Mouse (Mus musculus): ENCODE results near the gene Junb. TPM values are rescaled to one million over a fixed set of nuclear protein-coding genes. Genes with fewer than 3 reads are reported as not detected.

Gene Junb
- polyA plus RNA-seq, 1 experiment from 2014 or later: 8.0 TPM

DNA sequence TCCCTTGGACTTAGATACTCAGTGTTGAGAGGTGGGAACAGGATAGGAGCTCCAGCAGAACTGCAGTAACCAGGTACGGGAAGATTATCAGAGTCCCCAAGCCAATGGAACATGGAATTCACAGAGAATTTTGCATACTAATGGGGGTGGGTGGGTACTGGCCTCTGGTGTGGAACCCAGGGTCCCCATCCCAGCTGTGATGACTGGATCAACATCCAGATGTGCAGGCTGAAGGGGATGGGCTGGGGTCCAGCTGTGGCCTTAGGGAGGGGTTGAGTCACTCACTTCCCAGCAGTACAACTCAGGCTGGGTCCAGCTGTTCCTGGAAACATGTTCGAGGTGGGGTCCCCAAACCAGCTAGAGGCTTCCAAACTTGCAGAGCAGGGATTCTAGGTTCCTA is 9.4 kb upstream of the Junb start:
- H3K4me3 ChIP-seq: no peak overlapping the region
- peaks cover 36% of the 10 kb centered on the region for H3K4me1 ChIP-seq
- H3K27me3 ChIP-seq: peaks cover 14% of the 10 kb centered on the region; the same call in 1 of the 2 replicates
- H3K27ac ChIP-seq: no peak overlapping the region
- no peak for ATAC-seq (ENCODE audit: insufficient number of reproducible peaks, insufficient read depth, low FRiP score, low TSS enrichment)
- H3K9ac ChIP-seq: no peak overlapping the region
- no peaks in the 10 kb centered on the region for H3K36me3 ChIP-seq
- H3K4me2 ChIP-seq (replicated peaks): no peak overlapping the region
- WGBS: 78% methylated on average over 2 of the region's 2 CpGs
- H3K9me3 ChIP-seq: no peaks in the 10 kb centered on the region

DNA sequence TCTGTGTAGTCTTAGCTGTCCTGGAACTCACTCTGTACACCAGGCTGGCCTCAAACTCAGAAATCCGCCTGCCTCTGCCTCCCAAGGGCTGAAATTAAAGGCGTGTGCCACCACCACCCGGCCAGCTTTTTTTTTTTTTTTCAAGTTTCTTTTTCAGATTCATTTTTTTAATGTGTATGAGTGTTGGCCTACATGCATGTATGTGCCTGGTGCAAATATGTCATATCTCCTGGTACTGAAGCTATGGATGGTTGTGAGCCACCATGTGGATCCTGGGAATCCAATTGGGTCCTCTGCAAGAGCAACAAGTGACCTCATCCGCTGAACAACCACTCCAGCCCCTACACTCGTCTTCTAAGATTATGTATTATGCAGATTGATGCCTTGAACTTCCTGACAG is 8.9 kb upstream of the Junb start:
- no peak overlapping the region for H3K4me2 ChIP-seq (replicated peaks)
- H3K4me1 ChIP-seq: peaks cover 36% of the 10 kb centered on the region
- no peak overlapping the region for H3K9ac ChIP-seq
- ATAC-seq (ENCODE audit: insufficient number of reproducible peaks, insufficient read depth, low FRiP score, low TSS enrichment): no peak
- peaks cover 14% of the 10 kb centered on the region; the same call in 1 of the 2 replicates for H3K27me3 ChIP-seq
- H3K36me3 ChIP-seq: no peaks in the 10 kb centered on the region
- H3K9me3 ChIP-seq: no peaks in the 10 kb centered on the region
- WGBS: 82% methylated on average over 5 of the region's 5 CpGs
- no peak overlapping the region for H3K27ac ChIP-seq
- H3K4me3 ChIP-seq: no peak overlapping the region

DNA sequence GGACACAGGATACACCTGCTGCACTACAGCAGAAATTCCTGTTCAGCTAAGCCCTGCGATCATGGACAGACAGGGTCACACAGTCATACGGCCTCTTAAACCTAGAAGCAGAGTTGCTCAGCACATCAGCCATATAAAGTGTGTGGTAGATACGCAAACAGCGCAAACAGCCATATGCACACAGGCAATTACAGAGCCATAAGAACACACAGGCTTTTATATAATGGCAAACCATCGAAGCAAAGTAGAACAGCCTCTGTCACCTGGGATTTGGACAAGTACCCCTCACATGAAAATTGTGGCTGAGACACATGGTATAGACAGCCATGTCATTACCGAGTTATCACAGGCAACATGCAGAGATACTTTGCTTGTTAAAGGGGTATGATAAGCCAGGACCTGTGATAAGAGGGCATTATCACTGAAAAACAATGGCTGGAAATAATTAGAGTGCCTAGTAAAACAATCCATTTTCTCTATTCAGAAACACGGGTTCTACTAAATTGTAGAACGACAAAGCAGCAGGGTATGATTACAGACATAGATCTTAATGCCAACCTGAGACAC is 7.9 kb upstream of the Junb start:
- H3K4me3 ChIP-seq: peak overlapping the region; percentile 52
- ATAC-seq (ENCODE audit: insufficient number of reproducible peaks, insufficient read depth, low FRiP score, low TSS enrichment): no peak
- no peaks in the 10 kb centered on the region for H3K36me3 ChIP-seq
- H3K4me2 ChIP-seq (replicated peaks): peak overlapping the region; percentile 98
- no peak overlapping the region for H3K9ac ChIP-seq
- WGBS: 30% methylated on average over 8 of the region's 8 CpGs
- H3K4me1 ChIP-seq: peaks cover 40% of the 10 kb centered on the region
- H3K9me3 ChIP-seq: no peaks in the 10 kb centered on the region
- peak overlapping the region; percentile 50 for H3K27ac ChIP-seq
- peaks cover 14% of the 10 kb centered on the region; the same call in 1 of the 2 replicates for H3K27me3 ChIP-seq

DNA sequence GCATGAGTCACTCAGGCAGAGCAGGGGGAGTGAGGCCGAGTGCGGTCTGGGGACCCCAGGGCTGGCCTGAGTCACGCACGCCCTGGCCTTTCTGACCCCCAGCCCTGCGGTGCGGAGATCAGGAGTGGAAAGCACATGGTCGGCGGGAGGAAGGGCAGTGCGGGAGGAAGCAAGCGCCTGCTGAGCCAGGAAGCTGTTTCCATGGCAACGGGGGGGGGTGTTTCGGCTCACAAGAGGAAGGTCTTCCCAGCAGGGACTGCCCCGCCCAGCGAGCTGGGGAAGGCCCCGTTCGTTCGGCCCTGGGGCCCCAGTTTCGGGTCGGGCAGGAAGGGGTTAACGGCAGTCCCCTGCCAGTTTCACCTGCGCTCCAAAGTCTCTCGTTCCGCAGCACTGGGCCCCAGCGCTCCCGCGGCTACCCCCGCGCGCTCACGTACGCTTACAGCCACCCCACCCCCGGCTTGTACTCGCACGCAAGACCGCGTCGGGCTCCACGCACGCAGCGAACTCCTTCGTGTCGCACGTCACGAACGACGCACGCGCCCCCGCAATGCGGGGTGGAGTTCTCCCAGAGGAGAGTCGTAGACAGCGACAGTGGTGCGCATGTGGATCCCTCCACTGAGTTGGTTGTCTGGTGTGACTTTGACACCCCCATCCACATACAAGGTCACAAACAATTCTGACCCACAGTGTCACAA is 7.3 kb upstream of the Junb start:
- ATAC-seq (ENCODE audit: insufficient number of reproducible peaks, insufficient read depth, low FRiP score, low TSS enrichment): no peak
- H3K27ac ChIP-seq: peak overlapping the region; percentile 50
- 1% methylated on average over 51 of the region's 53 CpGs for WGBS

DNA sequence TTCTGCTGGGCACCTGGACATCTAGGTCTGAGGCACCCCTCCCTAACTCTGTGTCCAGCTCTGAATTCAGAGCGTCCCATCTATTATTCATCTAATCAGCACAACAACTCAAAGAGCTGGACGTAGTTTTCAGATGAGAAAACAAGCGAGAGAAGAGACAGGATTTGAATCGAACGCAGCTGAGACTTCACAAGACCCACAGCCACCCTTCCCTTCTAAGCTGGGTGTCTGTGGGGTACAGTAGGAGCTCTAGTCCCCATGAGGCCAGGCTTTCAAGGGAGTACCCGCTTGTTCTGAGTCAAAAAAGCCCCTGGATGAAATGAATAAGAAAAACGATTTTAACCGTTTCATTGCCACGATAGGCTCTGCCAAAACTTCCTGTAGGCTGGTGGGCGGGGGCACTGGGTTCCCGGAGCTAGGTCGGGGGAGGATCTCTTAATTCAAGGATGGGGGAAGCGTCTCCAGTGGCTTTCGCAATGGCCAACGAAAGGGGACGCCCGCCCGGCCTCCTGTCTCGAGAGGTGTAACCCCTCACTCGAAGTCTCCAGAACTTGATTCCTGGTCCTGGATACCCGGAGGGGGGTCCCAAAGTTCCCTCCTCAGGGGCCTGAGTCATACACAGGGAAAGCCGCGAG is 6.6 kb upstream of the Junb start:
- Histone ChIP-seq H3K27me3 (peaks cover 18% of the 10 kb centered on the region; the same call in 1 of the 2 replicates), H3K9me3 (no peaks in the 10 kb centered on the region), H3K4me3 (peak overlapping the region; percentile 52), H3K4me1 (peaks cover 44% of the 10 kb centered on the region), H3K9ac (peak overlapping the region; percentile 58), H3K4me2 (replicated peaks) (peak overlapping the region; percentile 98), H3K36me3 (no peaks in the 10 kb centered on the region), H3K27ac (0 out of 2 replicates have a peak overlapping the region, but pooled peaks have one; percentile 50)
- under 1% methylated on average over 23 of the region's 23 CpGs for WGBS
- no peak for ATAC-seq (ENCODE audit: insufficient number of reproducible peaks, insufficient read depth, low FRiP score, low TSS enrichment)

More for the DNA sequence above, 7.3 kb upstream of the Junb start:
- Histone ChIP-seq H3K9me3 (no peaks in the 10 kb centered on the region), H3K4me2 (replicated peaks) (peak overlapping the region; percentile 98), H3K27me3 (peaks cover 14% of the 10 kb centered on the region; the same call in 1 of the 2 replicates), H3K36me3 (no peaks in the 10 kb centered on the region), H3K9ac (peak overlapping the region; percentile 58), H3K4me1 (peaks cover 39% of the 10 kb centered on the region), H3K4me3 (peak overlapping the region; percentile 52)

DNA sequence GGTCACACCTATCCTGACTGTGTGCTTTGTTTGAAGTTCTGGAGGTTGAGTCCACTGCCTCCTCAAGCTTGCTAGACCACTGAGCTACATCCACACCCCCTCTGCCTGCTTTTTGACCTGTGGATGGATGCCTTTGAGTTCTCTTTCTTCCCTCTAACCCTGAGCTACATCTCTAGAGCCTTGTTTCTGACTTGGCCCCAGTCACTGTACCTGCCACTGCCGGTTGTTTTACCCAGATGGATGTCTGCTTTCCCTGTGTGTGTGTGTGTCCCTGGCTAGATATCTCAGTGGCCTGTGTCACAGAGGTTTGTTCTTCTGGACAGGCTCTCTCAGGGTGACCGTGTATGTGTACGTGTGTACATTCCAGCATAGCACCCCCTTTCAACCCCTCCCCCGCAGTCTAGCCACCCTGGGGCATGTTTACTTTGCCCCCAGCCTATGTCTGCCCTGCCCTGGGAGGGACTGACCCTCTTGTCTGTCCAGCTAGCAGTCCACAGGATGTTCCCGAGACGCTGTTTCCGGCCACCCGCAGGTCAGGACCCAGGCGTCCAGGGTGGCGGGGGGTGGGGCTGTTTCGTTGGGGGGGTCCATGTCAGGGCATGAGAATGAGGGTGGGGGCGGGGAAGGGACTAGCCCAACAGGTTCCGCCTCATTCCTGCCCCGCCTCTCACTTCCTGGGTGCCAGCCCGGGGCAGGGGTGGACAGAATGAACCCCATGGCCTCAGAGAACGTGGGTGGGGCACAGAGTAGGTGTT is 6.0 kb upstream of the Junb start:
- 6% methylated on average over 16 of the region's 16 CpGs for WGBS
- Histone ChIP-seq H3K9ac (0 out of 2 replicates have a peak overlapping the region, but pooled peaks have one; percentile 58), H3K4me1 (peaks cover 50% of the 10 kb centered on the region)

DNA sequence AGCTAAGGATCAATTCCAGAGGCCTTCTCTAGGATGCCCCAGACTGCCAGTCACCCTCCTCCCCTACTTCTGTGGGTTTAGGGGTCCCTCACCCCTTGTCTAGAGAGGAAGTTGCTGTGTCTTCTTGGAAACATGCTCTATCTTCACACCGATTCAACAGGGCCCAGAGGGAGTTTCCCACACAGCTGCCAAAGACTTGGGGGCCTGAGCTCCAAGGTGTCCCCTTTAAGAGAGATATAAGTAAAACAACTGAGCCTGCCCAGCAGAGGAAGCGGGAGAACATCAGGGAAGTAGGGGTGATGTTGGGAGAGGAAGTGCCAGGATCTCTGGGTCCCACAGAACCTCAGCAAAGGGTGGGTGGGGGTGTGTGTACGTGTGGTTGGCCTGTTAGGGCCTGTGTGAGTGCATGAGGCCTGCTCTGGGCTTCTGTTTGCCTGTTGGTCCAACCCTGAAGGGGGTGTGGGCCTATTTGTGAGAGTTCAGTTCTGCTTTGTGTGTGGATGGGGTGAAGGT is 4.0 kb upstream of the Junb start:
- no peak overlapping the region for H3K4me2 ChIP-seq (replicated peaks)
- no peaks in the 10 kb centered on the region for H3K9me3 ChIP-seq
- no peak overlapping the region for H3K27ac ChIP-seq
- H3K4me3 ChIP-seq: no peak overlapping the region
- H3K9ac ChIP-seq: no peak overlapping the region
- no peak for ATAC-seq (ENCODE audit: insufficient number of reproducible peaks, insufficient read depth, low FRiP score, low TSS enrichment)
- no peaks in the 10 kb centered on the region for H3K36me3 ChIP-seq
- peaks cover 63% of the 10 kb centered on the region for H3K4me1 ChIP-seq
- WGBS: 63% methylated on average over 3 of the region's 3 CpGs
- peaks cover 39% of the 10 kb centered on the region for H3K27me3 ChIP-seq

More for the DNA sequence above, 6.0 kb upstream of the Junb start:
- H3K4me2 ChIP-seq (replicated peaks): peak overlapping the region; percentile 98
- H3K4me3 ChIP-seq: 0 out of 2 replicates have a peak overlapping the region, but pooled peaks have one; percentile 52
- 0 out of 2 replicates have a peak overlapping the region, but pooled peaks have one; percentile 41 for H3K27ac ChIP-seq
- no peaks in the 10 kb centered on the region for H3K36me3 ChIP-seq
- no peak for ATAC-seq (ENCODE audit: insufficient number of reproducible peaks, insufficient read depth, low FRiP score, low TSS enrichment)
- H3K9me3 ChIP-seq: no peaks in the 10 kb centered on the region
- H3K27me3 ChIP-seq: peaks cover 22% of the 10 kb centered on the region; the same call in 1 of the 2 replicates

DNA sequence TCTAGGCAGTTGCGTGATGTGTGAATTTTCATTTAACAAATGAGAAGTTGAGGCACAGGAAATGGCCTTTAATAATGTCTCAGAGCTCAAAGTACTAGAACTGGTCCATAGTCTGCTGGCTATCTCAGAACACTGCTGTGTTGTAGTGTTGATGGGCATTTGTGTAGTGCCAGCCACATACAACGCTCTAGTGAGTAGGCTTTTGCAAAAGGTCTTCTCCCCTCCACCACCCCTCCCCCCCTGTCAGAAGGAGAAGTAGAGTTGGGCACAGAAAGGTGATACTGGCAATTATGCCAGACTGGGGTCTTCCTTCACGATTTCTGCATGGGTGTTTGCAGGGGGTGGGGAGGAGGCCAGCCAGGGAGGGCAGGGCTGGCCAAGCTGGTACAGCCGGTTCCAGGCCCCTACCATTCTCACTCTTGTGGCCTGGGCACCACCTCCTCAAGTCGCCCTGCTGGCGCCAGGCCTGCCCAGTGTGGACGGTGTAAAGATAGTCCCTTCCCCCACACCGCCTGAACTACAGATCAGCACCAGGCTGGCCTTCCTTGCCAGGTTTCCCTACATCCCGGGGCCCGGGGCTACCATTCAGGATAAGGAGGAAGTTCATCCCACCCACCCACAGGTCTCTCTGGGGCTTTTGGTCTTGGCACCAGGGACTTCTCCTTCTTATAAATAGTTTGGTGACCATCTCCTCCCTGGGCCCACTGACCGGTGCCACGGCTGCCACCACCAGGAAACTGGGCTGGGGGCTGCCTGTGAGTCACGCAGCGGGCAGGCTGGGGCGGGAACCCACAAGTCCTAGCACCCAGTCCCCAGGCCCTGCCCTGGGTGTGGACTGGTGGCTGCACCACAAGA is 3.4 kb upstream of the Junb start:
- Histone ChIP-seq H3K9ac (no peak overlapping the region), H3K4me3 (no peak overlapping the region), H3K27ac (no peak overlapping the region), H3K36me3 (no peaks in the 10 kb centered on the region), H3K4me2 (replicated peaks) (no peak overlapping the region; the same call in 1 of the 2 replicates), H3K4me1 (peaks cover 68% of the 10 kb centered on the region), H3K9me3 (no peaks in the 10 kb centered on the region), H3K27me3 (peaks cover 46% of the 10 kb centered on the region)
- ATAC-seq (ENCODE audit: insufficient number of reproducible peaks, insufficient read depth, low FRiP score, low TSS enrichment): no peak
- 73% methylated on average over 14 of the region's 15 CpGs for WGBS

DNA sequence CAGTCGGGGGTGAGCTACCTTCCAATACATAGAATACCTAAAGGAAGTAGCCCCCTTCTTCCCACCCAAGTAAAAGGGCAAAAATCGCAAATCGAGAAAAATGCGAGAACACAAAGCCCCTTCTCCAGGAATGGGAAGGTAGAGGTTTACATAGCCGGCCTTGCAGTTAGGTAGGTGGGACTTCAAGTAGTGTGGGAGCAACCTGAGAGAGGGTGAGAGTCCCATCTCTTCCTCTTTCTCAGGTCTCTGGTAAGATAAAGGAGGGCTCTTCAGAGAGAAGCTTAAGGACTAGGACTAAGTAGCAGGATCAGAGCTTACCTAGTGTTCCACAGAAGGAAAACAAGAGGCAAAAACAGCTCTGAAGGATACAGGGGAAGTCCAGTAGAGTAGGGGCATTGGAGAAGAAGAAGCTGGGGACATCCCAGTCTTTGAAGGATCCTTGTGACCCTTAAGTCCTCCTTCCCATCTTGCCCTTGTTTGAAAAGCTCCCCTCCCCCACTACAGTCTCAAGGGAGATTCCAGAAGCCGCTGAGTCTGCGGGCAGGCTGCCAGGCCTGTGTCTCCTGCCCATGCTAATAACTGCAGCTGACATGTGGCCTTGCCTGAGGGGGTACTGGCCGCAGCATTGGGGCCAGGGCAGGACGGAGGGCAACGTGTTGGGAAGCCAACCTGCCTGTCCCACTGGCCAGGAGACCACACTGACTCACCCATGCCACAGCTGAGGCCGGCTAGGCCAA is 2.3 kb upstream of the Junb start:
- Histone ChIP-seq H3K4me2 (replicated peaks) (peak overlapping the region; percentile 98), H3K27ac (peak overlapping the region; percentile 60), H3K4me3 (peak overlapping the region; percentile 34; the same call in 1 of the 2 replicates), H3K9ac (no peak overlapping the region), H3K4me1 (peaks cover 68% of the 10 kb centered on the region), H3K27me3 (peaks cover 39% of the 10 kb centered on the region), H3K36me3 (no peaks in the 10 kb centered on the region), H3K9me3 (no peaks in the 10 kb centered on the region)
- WGBS: 26% methylated on average over 11 of the region's 11 CpGs
- no peak for ATAC-seq (ENCODE audit: insufficient number of reproducible peaks, insufficient read depth, low FRiP score, low TSS enrichment)

Data from embryonic facial prominence, embryonic 12.5 days (tissue).